Mouse (Mus musculus): ENCODE results near the gene Dab2ip.

Dab2ip gene

GRCm38 (mm10) chr2:35679812-35680672 is 122.0 kb downstream of the Dab2ip start:
- no peak for DNase-seq (ENCODE audit: low read depth, low spot score)

- no peak for DNase-seq (ENCODE audit: low read depth, low spot score)
Observed at GRCm38 (mm10) chr2:35680833-35681232, 122.8 kb downstream of the Dab2ip start.

GRCm38 (mm10) chr2:35684005-35684404 is 125.9 kb downstream of the Dab2ip start:
- no peak for DNase-seq (ENCODE audit: low read depth, low spot score)

- DNase-seq (ENCODE audit: low read depth, low spot score) = no peak
Observed at GRCm38 (mm10) chr2:35684735-35685312, 126.8 kb downstream of the Dab2ip start.

GRCm38 (mm10) chr2:35686104-35686503 is 128.0 kb downstream of the Dab2ip start:
- no peak for DNase-seq (ENCODE audit: low read depth, low spot score)

- no peak for DNase-seq (ENCODE audit: low read depth, low spot score)
Observed at GRCm38 (mm10) chr2:35687557-35688070, 129.5 kb downstream of the Dab2ip start.

GRCm38 (mm10) chr2:35688121-35688520 is 130.1 kb downstream of the Dab2ip start:
- DNase-seq (ENCODE audit: low read depth, low spot score) = no peak

- no peak for DNase-seq (ENCODE audit: low read depth, low spot score)
Observed at GRCm38 (mm10) chr2:35688581-35688980, 130.5 kb downstream of the Dab2ip start.

GRCm38 (mm10) chr2:35689881-35690280 is 131.8 kb downstream of the Dab2ip start:
- no peak for DNase-seq (ENCODE audit: low read depth, low spot score)

- no peak for DNase-seq (ENCODE audit: low read depth, low spot score)
Observed at GRCm38 (mm10) chr2:35691257-35692049, 133.4 kb downstream of the Dab2ip start.

- DNase-seq (ENCODE audit: low read depth, low spot score) = no peak
Observed at GRCm38 (mm10) chr2:35692272-35692900, 134.3 kb downstream of the Dab2ip start.

GRCm38 (mm10) chr2:35693037-35693436 is 135.0 kb downstream of the Dab2ip start:
- DNase-seq (ENCODE audit: low read depth, low spot score) = no peak

- DNase-seq (ENCODE audit: low read depth, low spot score) = no peak
Observed at GRCm38 (mm10) chr2:35694111-35694510, 136.0 kb downstream of the Dab2ip start.

- DNase-seq (ENCODE audit: low read depth, low spot score) = no peak
Observed at GRCm38 (mm10) chr2:35696193-35696541, 138.1 kb downstream of the Dab2ip start.

GRCm38 (mm10) chr2:35696542-35697391 is 138.7 kb downstream of the Dab2ip start:
- no peak for DNase-seq (ENCODE audit: low read depth, low spot score)

- DNase-seq (ENCODE audit: low read depth, low spot score) = no peak
Observed at GRCm38 (mm10) chr2:35697768-35698167, 139.7 kb downstream of the Dab2ip start.

GRCm38 (mm10) chr2:35700966-35701365 is 142.9 kb downstream of the Dab2ip start:
- no peak for DNase-seq (ENCODE audit: low read depth, low spot score)

- DNase-seq (ENCODE audit: low read depth, low spot score) = no peak
Observed at GRCm38 (mm10) chr2:35702001-35702400, 143.9 kb downstream of the Dab2ip start.

- no peak for DNase-seq (ENCODE audit: low read depth, low spot score)
Observed at GRCm38 (mm10) chr2:35702608-35703007, 144.5 kb downstream of the Dab2ip start.

GRCm38 (mm10) chr2:35703241-35703640 is 145.2 kb downstream of the Dab2ip start:
- no peak for DNase-seq (ENCODE audit: low read depth, low spot score)

GRCm38 (mm10) chr2:35712611-35713010 is 154.5 kb downstream of the Dab2ip start:
- no peak for DNase-seq (ENCODE audit: low read depth, low spot score)

Data from brain, embryonic 18.5 days (tissue).